Mouse (Mus musculus) heart, postnatal 0 days (tissue): ENCODE measurements at regions not wholly inside any gene's neighbourhood (a gene's known extent, or its start where the extent isn't known, plus 50 kb on each side); places are given as distances from the start of the nearest gene placed in this dataset.

Source experiments
- ATAC-seq: fragments of 200-750 bp; cut with Nextera tagmentation; 2 replicates; pipeline ENCODE4 v1.8.0; 2017; ENCODE audit warnings: low read depth, moderate number of reproducible peaks, moderate library complexity; ENCODE audit not compliant: insufficient read depth
- DNase-seq: peaks from one replicate; pipeline ENCODE4 v3.0.0-alpha.2; 2016; ENCODE audit warnings: low spot score
- H3K27ac ChIP-seq: fragments of 300-500 bp; sonication (generic); 2 replicates; pipeline ENCODE4 v1.5.1; 2014; ENCODE audit warnings: low read depth, mild to moderate bottlenecking
- H3K27me3 ChIP-seq: fragments of 300-500 bp; sonication (generic); 2 replicates; pipeline ENCODE4 v1.6.1; 2014; ENCODE audit warnings: low read length, mixed read lengths; ENCODE audit not compliant: control insufficient read depth, insufficient read depth
- H3K36me3 ChIP-seq: fragments of 300-500 bp; sonication (generic); replicated peaks from 2 replicates; pipeline ENCODE4 v1.6.1; 2014; ENCODE audit warnings: low read length, mixed read lengths; ENCODE audit not compliant: control insufficient read depth, insufficient read depth
- H3K4me1 ChIP-seq: fragments of 300-500 bp; sonication (generic); 2 replicates; pipeline ENCODE4 v1.6.1; 2014; ENCODE audit warnings: antibody characterized with exemption; ENCODE audit not compliant: control insufficient read depth, insufficient read depth
- H3K4me2 ChIP-seq: fragments of 300-500 bp; sonication (generic); 2 replicates; pipeline ENCODE4 v1.6.1; 2014; ENCODE audit warnings: low read depth, mild to moderate bottlenecking, low read length, moderate library complexity
- H3K4me3 ChIP-seq: fragments of 300-500 bp; sonication (generic); 2 replicates; pipeline ENCODE4 v1.5.1; 2014; ENCODE audit warnings: low read depth, low read length
- H3K9ac ChIP-seq: fragments of 300-500 bp; sonication (generic); replicated peaks from 2 replicates; pipeline ENCODE4 v1.6.1; 2014; ENCODE audit warnings: low read depth, low read length, mixed read lengths
- H3K9me3 ChIP-seq: fragments of 300-500 bp; sonication (generic); replicated peaks from 2 replicates; pipeline ENCODE4 v1.6.1; 2016; ENCODE audit warnings: low read length; ENCODE audit not compliant: control insufficient read depth
- CTCF ChIP-seq: IDR thresholded peaks from 2 replicates; pipeline ENCODE4 v1.5.1; 2016; ENCODE audit warnings: antibody characterized with exemption, control low read depth, low read depth
- EP300 ChIP-seq: IDR thresholded peaks from 2 replicates; pipeline ENCODE4 v1.6.1; 2016; ENCODE audit warnings: antibody characterized with exemption, low read depth
- WGBS: fragments of 180-500 bp; shearing (Covaris S2); extraction: QIAGEN DNeasy Blood & Tissue Kit; methylation state at CpG from one replicate; pipeline ENCODE4 v1.1.7; 2014; 5-methylcytosine and 5-hydroxymethylcytosine counted together

DNA sequence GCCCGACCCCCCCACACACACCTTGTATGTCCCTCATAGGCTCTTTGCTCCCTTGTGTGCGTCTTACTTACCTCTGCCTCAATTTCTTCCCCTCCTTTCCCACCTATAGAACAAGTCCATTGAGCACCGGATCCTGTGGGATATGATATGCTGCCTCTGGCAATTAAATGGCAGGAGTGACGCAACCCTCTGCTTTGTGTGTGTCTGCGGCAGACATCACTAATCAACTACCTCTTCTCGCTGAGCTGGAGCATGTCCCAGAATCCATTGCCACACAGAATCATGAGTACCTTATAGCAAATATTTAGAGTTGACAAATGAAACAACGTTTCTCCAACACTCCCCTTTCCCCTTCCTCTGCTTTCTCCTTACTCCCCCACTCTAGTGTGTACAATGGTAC, 397.3 kb upstream of the Tbx3 start:
- DNase-seq, result no peak
- no peak overlapping the region for H3K9ac ChIP-seq
- no peak for ATAC-seq
- H3K4me1 ChIP-seq, result no peaks in the 10 kb centered on the region
- no peaks in the 10 kb centered on the region for H3K36me3 ChIP-seq
- no peaks in the 10 kb centered on the region for H3K27me3 ChIP-seq
- no peak for TF ChIP-seq EP300
- no peak overlapping the region for H3K27ac ChIP-seq
- H3K9me3 ChIP-seq, result no peaks in the 10 kb centered on the region
- H3K4me3 ChIP-seq, result no peak overlapping the region
- 78% methylated on average over 7 of the region's 7 CpGs for WGBS
- no peak overlapping the region for H3K4me2 ChIP-seq

DNA sequence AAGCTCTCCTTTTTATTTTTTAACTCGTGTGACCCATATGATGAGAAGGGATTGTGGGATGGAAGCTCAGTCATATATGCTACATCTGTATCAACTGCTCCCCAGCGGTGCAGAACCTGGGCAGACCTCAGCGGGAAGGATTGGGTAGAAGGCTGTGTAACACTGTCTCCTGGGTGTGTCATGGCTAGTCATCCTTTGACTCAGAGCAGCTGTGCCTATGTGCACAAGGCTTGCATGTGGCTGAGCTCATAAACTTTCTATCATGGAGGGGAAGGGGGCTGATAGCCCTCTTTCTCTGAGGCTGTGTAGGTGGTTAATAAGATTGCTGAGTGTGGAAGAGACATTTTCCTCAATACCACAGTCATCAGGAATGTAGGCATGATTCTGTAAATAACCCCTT, 396.9 kb upstream of the Tbx3 start:
- Histone ChIP-seq H3K9me3 (no peaks in the 10 kb centered on the region), H3K27ac (no peak overlapping the region), H3K4me1 (no peaks in the 10 kb centered on the region), H3K36me3 (no peaks in the 10 kb centered on the region), H3K27me3 (no peaks in the 10 kb centered on the region), H3K9ac (no peak overlapping the region), H3K4me3 (no peak overlapping the region), H3K4me2 (no peak overlapping the region)
- ATAC-seq (no peak), DNase-seq (no peak)
- no peak for TF ChIP-seq EP300
- no peak for TF ChIP-seq CTCF
- WGBS, result 74% methylated on average over 3 of the region's 3 CpGs

DNA sequence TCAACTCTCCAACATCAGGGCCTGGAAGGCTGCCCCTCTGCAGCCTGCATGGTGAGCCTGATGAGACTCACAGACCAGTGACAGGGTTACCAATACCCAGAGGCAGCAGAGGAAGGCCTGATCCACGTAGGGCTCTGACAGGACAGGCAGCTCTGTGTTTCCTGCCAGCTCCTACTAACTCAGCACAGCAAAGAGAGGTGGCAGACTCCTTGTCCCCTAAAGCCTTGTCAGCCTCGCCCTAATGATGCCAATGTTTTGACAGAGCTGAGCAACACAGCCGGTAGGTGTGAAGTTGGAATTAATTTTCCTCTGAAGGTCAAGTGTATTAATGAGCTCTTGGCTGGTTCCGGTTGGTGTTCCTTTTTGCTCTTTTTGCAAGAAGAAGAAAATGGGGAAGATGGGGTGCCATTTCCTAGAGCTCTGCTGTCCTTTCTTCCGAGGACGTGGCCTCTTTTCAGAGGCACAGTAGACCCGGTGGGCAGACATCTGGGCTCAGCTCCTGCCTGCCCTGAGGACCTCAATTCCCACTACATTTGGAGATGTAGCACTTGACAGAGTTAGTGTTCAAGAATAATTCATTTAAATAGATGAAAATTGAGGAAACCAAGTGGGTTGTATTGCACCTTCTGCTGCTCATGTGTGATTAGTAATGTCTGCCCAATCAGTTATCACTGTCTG, 395.5 kb upstream of the Tbx3 start:
- Histone ChIP-seq H3K27me3 (no peaks in the 10 kb centered on the region), H3K36me3 (no peaks in the 10 kb centered on the region), H3K4me1 (no peaks in the 10 kb centered on the region), H3K27ac (no peak overlapping the region), H3K9me3 (no peaks in the 10 kb centered on the region), H3K4me3 (no peak overlapping the region), H3K4me2 (no peak overlapping the region), H3K9ac (no peak overlapping the region)
- 77% methylated on average over 7 of the region's 7 CpGs for WGBS
- ATAC-seq (no peak), DNase-seq (no peak)
- TF ChIP-seq CTCF, result no peak
- TF ChIP-seq EP300, result no peak

DNA sequence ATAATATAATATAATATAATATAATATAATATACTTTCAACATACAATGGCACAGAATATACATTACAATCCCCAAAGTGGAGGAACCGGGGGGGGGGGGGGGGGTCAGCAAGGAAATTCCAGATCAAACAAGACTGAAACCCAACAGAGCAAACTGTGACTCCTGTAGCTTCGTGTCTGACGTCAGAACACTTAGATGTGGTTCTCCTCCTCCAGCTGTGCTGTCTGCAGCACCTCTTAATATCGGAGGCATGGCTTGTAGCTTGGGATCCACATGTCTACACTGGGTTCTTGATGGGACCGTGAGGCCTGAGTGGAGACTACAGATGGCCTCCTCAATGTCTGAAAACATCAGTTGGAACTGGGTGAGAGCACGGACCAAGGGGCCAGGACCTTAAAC, 390.3 kb upstream of the Tbx3 start:
- Histone ChIP-seq H3K27ac (no peak overlapping the region), H3K27me3 (no peaks in the 10 kb centered on the region), H3K4me1 (no peaks in the 10 kb centered on the region), H3K4me2 (no peak overlapping the region), H3K4me3 (no peak overlapping the region), H3K9me3 (peaks cover 4% of the 10 kb centered on the region; the same call in 1 of the 2 replicates), H3K36me3 (no peaks in the 10 kb centered on the region), H3K9ac (no peak overlapping the region)
- no peak for DNase-seq
- TF ChIP-seq EP300 (no peak), CTCF (no peak)
- no peak for ATAC-seq
- 78% methylated on average over 6 of the region's 6 CpGs for WGBS

DNA sequence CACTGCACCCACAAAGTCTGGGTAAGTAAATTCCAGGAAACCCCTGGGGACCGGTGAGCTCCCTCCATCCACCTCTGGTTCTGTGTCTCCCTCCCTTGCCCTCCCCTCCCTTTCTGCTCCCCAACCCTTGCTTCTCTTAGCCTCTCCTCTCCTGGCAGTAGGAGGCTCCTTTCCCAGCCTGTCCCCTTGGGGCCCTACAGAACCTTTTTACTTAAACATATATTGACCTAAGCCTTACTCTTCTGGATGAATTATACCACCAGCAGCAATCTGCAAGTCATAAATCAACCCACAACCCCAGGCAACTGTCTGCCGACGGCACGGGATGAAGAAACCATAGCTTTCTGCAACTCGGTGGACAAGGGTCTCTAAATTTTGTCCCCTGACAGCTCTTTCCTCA, 380.7 kb upstream of the Tbx3 start:
- H3K4me2 ChIP-seq, result no peak overlapping the region
- no peak overlapping the region for H3K27ac ChIP-seq
- TF ChIP-seq CTCF (no peak), EP300 (no peak)
- 71% methylated on average over 5 of the region's 5 CpGs for WGBS
- H3K9me3 ChIP-seq, result no peaks in the 10 kb centered on the region
- no peak for DNase-seq
- H3K9ac ChIP-seq, result no peak overlapping the region
- no peak overlapping the region for H3K4me3 ChIP-seq
- H3K36me3 ChIP-seq, result no peaks in the 10 kb centered on the region
- ATAC-seq, result no peak
- 0 out of 2 replicates have a peak, but pooled peaks cover 2% of the 10 kb centered on the region for H3K27me3 ChIP-seq
- H3K4me1 ChIP-seq, result no peaks in the 10 kb centered on the region

DNA sequence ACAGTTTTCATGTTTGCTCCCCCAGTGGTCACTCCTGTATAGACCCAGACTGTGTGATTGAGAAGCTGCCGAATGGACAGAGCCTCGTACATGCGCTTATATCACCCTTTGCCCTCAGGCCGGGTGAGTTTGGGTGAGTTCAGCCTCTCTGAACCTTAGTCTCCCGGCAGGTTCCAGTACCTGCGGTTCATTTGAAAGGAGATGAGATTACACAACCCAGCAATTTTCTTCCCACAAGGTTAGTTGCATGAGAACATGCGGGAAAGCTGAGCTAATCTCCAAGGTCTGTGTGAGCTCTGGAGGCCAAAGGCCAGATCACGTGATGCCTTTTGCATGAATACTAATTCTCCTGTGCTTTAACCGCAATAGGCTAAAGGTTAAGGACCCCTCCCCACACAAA, 378.1 kb upstream of the Tbx3 start:
- Histone ChIP-seq H3K9me3 (no peaks in the 10 kb centered on the region), H3K4me3 (no peak overlapping the region), H3K4me2 (no peak overlapping the region), H3K4me1 (no peaks in the 10 kb centered on the region), H3K27me3 (0 out of 2 replicates have a peak, but pooled peaks cover 2% of the 10 kb centered on the region), H3K9ac (no peak overlapping the region), H3K27ac (no peak overlapping the region), H3K36me3 (no peaks in the 10 kb centered on the region)
- ATAC-seq (no peak), DNase-seq (no peak)
- TF ChIP-seq CTCF (no peak), EP300 (no peak)
- WGBS, result 62% methylated on average over 9 of the region's 9 CpGs
